Mouse (Mus musculus): ENCODE results near the gene Lrrn3.

- TF ChIP-seq CTCF (IDR thresholded peaks at IDR 0.05; ENCODE audit: low read depth, low read length) (no peak), POLR2A (IDR thresholded peaks at IDR 0.05; ENCODE audit: extremely low read depth, insufficient read depth, low read length) (no peak)
Measured at GRCm38 (mm10) chr12:41521671-41522070, 35.4 kb upstream of the Lrrn3 start.
